Mouse (Mus musculus) intestine, embryonic 16.5 days (tissue): ENCODE results near the gene Sgsm3. TPM values are rescaled to one million over a fixed set of nuclear protein-coding genes. Genes with fewer than 3 reads are reported as not detected.

Experiments used
- ATAC-seq: fragments of 200-750 bp; cut with Nextera tagmentation; 2 replicates; pipeline ENCODE4 v1.8.0; 2017; ENCODE audit warnings: moderate TSS enrichment, moderate library complexity
- H3K27ac ChIP-seq: fragments of 300-500 bp; sonication (generic); 2 replicates; pipeline ENCODE4 v1.5.1; 2014; ENCODE audit warnings: mild to moderate bottlenecking, low read length
- H3K27me3 ChIP-seq: fragments of 300-500 bp; sonication (generic); replicated peaks from 2 replicates; pipeline ENCODE4 v1.6.1; 2014; ENCODE audit warnings: low read length, control low read depth, mixed read lengths; ENCODE audit not compliant: control insufficient read depth, insufficient read depth
- H3K36me3 ChIP-seq: fragments of 300-500 bp; sonication (generic); 2 replicates; pipeline ENCODE4 v1.6.1; 2014; ENCODE audit warnings: low read length, control low read depth; ENCODE audit not compliant: control insufficient read depth, insufficient read depth
- H3K4me1 ChIP-seq: fragments of 300-500 bp; sonication (generic); 2 replicates; pipeline ENCODE4 v1.6.1; 2014; ENCODE audit warnings: low read length, control low read depth, mixed read lengths; ENCODE audit not compliant: control insufficient read depth, insufficient read depth
- H3K4me2 ChIP-seq: fragments of 300-500 bp; sonication (generic); 2 replicates; pipeline ENCODE4 v1.6.1; 2014; ENCODE audit warnings: low read depth, low read length, control low read depth
- H3K4me3 ChIP-seq: fragments of 300-500 bp; sonication (generic); 2 replicates; pipeline ENCODE4 v1.5.1; 2014; ENCODE audit warnings: mild to moderate bottlenecking, low read length
- H3K9ac ChIP-seq: fragments of 300-500 bp; sonication (generic); 2 replicates; pipeline ENCODE4 v1.6.1; 2014; ENCODE audit warnings: low read depth, low read length
- H3K9me3 ChIP-seq: fragments of 300-500 bp; sonication (generic); 2 replicates; pipeline ENCODE4 v1.6.1; 2016; ENCODE audit warnings: low read length, control low read depth; ENCODE audit not compliant: control insufficient read depth
- WGBS: fragments of 180-500 bp; shearing (Covaris S2); extraction: QIAGEN DNeasy Blood & Tissue Kit; methylation state at CpG from one replicate; pipeline ENCODE4 v1.1.7; 2014; 5-methylcytosine and 5-hydroxymethylcytosine counted together
- polyA plus RNA-seq: library from polyadenylated mRNA; unstranded; fragments of >200 nt; fragmentation: Nextera tagmentation; extraction: Ambion mirVana; gene quantifications from 2 replicates; pipeline ENCODE4 v1.2.1, GENCODE M21; 2015

Gene Sgsm3
- polyA plus RNA-seq, 1 experiment from 2014 or later, result 33.9 TPM

DNA sequence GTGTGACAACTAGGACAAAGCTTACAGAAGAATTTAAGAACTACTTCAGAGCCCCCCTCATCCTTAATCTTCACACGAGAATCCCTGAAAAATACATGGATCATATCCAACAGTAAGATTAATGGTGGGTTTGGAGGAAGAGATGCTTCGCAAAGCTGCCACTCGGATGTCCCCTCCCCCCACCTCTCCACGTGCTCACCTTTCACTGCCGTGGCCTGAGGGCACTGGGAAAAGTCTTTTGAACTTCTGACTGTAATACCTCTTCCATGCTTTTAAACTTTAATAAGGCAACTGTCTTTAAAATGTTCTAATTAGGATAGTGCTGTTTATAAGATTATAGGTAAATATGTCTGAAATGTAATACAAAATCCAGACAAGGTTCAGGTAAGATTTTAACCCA is 3.3 kb upstream of the Sgsm3 start:
- 44% methylated on average over 5 of the region's 5 CpGs for WGBS
- no peaks in the 10 kb centered on the region for H3K27me3 ChIP-seq
- H3K4me2 ChIP-seq, result no peak overlapping the region
- H3K4me3 ChIP-seq, result no peak overlapping the region
- no peak overlapping the region for H3K27ac ChIP-seq
- H3K4me1 ChIP-seq, result peaks cover 5% of the 10 kb centered on the region; the same call in 1 of the 2 replicates
- no peak overlapping the region for H3K9ac ChIP-seq
- no peaks in the 10 kb centered on the region for H3K9me3 ChIP-seq
- ATAC-seq, result no peak
- H3K36me3 ChIP-seq, result no peaks in the 10 kb centered on the region

DNA sequence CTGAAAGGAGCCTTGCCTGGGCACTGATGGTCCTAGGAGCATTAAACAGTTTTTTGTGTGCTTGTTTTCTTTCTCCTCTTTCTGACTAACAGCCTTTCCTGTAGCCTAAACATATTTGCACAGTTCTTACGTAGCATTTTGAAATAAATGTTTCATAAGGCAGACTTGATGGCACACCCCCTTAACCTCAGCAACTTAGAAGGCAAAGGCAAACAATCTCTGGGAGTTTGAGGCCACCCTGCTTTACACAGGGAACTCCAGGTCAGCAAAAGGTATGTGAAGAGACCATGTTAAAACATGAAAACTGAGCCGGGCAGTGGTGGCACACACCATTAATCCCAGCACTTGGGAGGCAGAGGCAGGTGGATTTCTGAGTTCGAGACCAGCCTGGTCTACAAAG is 1.9 kb upstream of the Sgsm3 start:
- no peak for ATAC-seq
- WGBS, result 79% methylated on average over 3 of the region's 3 CpGs
- Histone ChIP-seq H3K4me3 (no peak overlapping the region), H3K36me3 (no peaks in the 10 kb centered on the region), H3K9ac (no peak overlapping the region), H3K4me2 (no peak overlapping the region), H3K27me3 (no peaks in the 10 kb centered on the region), H3K9me3 (no peaks in the 10 kb centered on the region), H3K27ac (no peak overlapping the region), H3K4me1 (peaks cover 5% of the 10 kb centered on the region; the same call in 1 of the 2 replicates)

DNA sequence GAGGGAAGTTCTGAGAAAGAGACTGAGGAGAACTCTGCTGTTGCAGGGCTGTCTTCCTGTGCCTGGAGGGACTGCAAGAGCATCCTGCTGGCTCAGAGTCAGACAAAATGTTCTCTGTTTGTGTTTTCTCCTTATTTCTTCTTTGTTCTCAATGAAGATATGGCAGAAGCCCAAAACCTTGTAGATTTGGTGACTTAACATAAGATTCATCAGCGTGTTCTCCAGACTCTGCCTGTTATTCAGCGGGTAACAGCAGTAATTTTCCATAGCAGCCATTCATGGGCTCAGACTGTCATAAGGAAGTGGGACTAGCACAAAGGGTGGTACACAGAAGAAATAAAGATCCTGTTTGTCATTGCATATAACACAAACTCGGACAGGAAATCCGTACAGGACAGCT is 2.0 kb downstream of the Sgsm3 start:
- Histone ChIP-seq H3K4me1 (peaks cover 5% of the 10 kb centered on the region; the same call in 1 of the 2 replicates), H3K4me3 (no peak overlapping the region), H3K27ac (no peak overlapping the region), H3K27me3 (no peaks in the 10 kb centered on the region), H3K4me2 (no peak overlapping the region), H3K36me3 (no peaks in the 10 kb centered on the region), H3K9ac (no peak overlapping the region), H3K9me3 (no peaks in the 10 kb centered on the region)
- 55% methylated on average over 4 of the region's 4 CpGs for WGBS
- ATAC-seq, result no peak

DNA sequence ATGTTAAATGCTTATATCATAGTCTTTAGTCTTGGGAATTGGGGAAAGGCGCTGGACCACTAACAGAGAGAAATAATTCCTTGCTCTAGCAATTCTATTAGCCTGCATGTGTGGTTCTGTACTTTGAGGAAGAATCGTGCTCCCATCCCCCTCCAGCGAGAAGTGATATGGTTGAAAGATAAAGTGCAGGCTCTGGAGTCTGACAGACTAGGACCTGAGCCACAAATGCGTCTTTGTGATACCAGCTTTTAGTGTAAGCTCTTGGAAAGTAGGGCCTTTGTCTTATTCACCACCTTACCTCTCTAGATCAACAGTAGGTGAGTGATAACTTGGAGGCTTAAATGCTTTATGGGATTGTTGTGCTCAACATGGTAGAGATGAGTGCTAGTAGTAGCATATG is 3.6 kb downstream of the Sgsm3 start:
- Histone ChIP-seq H3K9ac (no peak overlapping the region), H3K4me1 (peaks cover 5% of the 10 kb centered on the region; the same call in 1 of the 2 replicates), H3K27ac (no peak overlapping the region), H3K27me3 (no peaks in the 10 kb centered on the region), H3K4me3 (no peak overlapping the region), H3K9me3 (no peaks in the 10 kb centered on the region), H3K36me3 (no peaks in the 10 kb centered on the region), H3K4me2 (no peak overlapping the region)
- 80% methylated on average over 4 of the region's 4 CpGs for WGBS
- no peak for ATAC-seq

DNA sequence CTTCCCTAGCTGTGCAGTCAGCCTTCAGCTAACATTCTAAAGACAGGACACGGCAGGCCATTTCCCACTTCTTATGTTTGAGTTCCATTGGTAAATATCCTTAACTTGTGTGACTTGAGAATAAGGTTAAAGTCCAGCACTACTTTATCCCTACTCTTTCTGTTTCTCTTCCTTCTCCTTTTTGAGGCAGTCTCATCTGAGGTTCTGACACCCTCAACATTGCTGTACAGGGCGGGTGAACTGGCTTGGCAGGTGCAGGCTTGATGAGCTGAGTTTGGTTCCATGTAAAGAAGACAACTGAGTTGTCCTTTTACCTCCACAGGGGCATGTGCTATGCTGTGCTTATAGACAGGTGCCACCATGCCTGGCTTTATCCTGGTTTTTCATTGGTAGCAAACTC is 5.7 kb downstream of the Sgsm3 start:
- Histone ChIP-seq H3K9me3 (no peaks in the 10 kb centered on the region), H3K4me1 (peaks cover 5% of the 10 kb centered on the region; the same call in 1 of the 2 replicates), H3K4me2 (no peak overlapping the region), H3K9ac (no peak overlapping the region), H3K27ac (no peak overlapping the region), H3K4me3 (no peak overlapping the region), H3K36me3 (no peaks in the 10 kb centered on the region), H3K27me3 (no peaks in the 10 kb centered on the region)
- peak; percentile 42; the same call in 1 of the 2 replicates for ATAC-seq
- WGBS, result 58% methylated on average over 2 of the region's 2 CpGs

DNA sequence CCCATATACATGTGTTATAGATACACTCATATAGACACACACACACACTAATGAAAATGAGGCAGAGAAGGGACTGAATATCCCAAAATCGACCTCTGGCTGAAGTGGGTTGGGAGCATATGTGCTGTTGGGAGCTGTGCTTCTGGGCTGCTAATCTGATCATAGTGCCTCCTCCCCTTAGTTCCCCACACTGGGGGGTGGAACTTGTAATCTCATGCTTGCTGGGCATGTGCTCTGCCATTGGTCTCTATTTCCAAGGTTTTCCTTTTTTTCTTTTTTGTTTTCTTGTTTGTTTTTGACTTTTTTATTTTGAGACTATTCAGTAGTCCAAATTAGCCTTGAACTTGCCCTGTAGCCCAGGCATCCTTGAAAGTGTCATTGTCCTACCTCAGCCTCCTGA is 10.8 kb downstream of the Sgsm3 start:
- H3K4me1 ChIP-seq, result no peaks in the 10 kb centered on the region
- no peaks in the 10 kb centered on the region for H3K9me3 ChIP-seq
- no peak overlapping the region for H3K27ac ChIP-seq
- H3K9ac ChIP-seq, result no peak overlapping the region
- 69% methylated on average over 1 of the region's 1 CpGs for WGBS
- no peak overlapping the region for H3K4me3 ChIP-seq
- H3K4me2 ChIP-seq, result no peak overlapping the region
- ATAC-seq, result no peak
- H3K36me3 ChIP-seq, result no peaks in the 10 kb centered on the region
- H3K27me3 ChIP-seq, result no peaks in the 10 kb centered on the region

GRCm38 (mm10) chr15:80989712-80990111 is 12.1 kb downstream of the Sgsm3 start:
- H3K4me1 ChIP-seq, result no peaks in the 10 kb centered on the region
- H3K4me3 ChIP-seq, result no peak overlapping the region
- H3K9ac ChIP-seq, result no peak overlapping the region
- no peak overlapping the region for H3K27ac ChIP-seq
- no peaks in the 10 kb centered on the region for H3K27me3 ChIP-seq
- H3K9me3 ChIP-seq, result no peaks in the 10 kb centered on the region
- 52% methylated on average over 3 of the region's 3 CpGs for WGBS
- H3K4me2 ChIP-seq, result no peak overlapping the region
- peak; percentile 65 for ATAC-seq
- no peaks in the 10 kb centered on the region for H3K36me3 ChIP-seq

DNA sequence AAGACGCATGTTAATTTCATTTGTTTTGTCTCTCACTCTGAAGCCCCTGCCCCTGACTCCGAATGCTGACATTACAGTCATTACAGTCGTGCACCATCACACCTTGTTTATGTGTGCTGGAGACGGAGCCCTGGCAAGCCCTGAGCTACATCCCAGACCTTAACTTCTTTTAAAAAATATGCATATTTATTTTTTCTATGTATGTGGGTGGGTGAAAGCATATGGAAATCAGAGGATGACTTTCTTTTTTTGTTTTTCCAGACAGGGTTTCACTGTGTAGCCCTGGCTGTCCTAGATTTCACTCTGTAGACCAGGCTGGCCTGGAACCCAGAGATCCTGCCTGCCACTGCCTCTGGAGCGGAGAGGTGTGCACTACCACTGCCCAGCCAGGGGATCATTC is 17.4 kb downstream of the Sgsm3 start:
- WGBS, result 81% methylated on average over 5 of the region's 5 CpGs
- Histone ChIP-seq H3K27me3 (no peaks in the 10 kb centered on the region), H3K9me3 (no peaks in the 10 kb centered on the region), H3K4me1 (no peaks in the 10 kb centered on the region), H3K27ac (no peak overlapping the region), H3K4me2 (no peak overlapping the region), H3K9ac (no peak overlapping the region), H3K4me3 (no peak overlapping the region), H3K36me3 (no peaks in the 10 kb centered on the region)
- no peak for ATAC-seq

DNA sequence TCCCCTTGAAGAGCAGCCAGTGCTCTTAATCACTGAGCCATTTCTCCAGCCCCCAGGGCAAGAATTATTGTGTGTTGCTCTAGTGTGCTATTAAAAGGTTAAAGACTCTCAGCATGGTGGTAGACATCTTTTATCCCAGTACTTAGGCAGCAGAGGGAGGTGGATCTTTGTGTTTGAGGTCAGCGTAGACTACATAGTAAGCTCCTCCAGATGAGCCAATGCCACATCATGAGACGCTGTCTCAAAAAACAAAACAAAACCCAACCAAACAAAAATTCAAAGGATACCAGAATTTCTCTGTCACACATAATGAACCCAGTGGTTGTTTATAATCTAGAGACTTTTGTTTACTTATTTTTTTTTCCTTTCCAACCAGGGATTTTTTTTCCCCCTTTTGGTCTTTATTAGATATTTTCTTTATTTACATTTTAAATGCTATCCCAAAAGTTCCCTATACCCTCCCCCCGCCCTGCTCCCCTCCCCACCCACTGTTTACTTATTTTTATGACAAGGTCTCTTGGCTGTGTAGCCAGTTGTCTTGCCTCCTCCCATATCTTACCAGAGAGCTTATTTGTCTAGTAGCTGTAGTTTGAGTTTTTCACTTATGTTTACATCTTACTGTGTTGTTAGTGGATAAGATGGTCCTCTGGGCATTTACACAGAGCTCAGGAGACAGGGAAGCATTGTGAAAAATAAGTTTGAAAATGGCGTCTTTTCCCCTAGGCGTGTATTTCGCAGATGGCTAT is 18.7 kb downstream of the Sgsm3 start:
- no peak overlapping the region for H3K4me2 ChIP-seq
- 71% methylated on average over 6 of the region's 6 CpGs for WGBS
- no peaks in the 10 kb centered on the region for H3K9me3 ChIP-seq
- no peaks in the 10 kb centered on the region for H3K36me3 ChIP-seq
- peak overlapping the region; percentile 30; the same call in 1 of the 2 replicates for H3K27ac ChIP-seq
- no peak overlapping the region for H3K4me3 ChIP-seq
- H3K9ac ChIP-seq, result no peak overlapping the region
- no peak for ATAC-seq
- H3K4me1 ChIP-seq, result 0 out of 2 replicates have a peak, but pooled peaks cover 3% of the 10 kb centered on the region
- H3K27me3 ChIP-seq, result no peaks in the 10 kb centered on the region

GRCm38 (mm10) chr15:80997077-80997476 is 19.5 kb downstream of the Sgsm3 start:
- Histone ChIP-seq H3K9me3 (no peaks in the 10 kb centered on the region), H3K4me3 (no peak overlapping the region), H3K4me2 (no peak overlapping the region), H3K27ac (peak overlapping the region; percentile 30; the same call in 1 of the 2 replicates), H3K36me3 (no peaks in the 10 kb centered on the region), H3K4me1 (0 out of 2 replicates have a peak, but pooled peaks cover 3% of the 10 kb centered on the region), H3K9ac (no peak overlapping the region), H3K27me3 (no peaks in the 10 kb centered on the region)
- WGBS, result 28% methylated on average over 1 of the region's 1 CpGs
- ATAC-seq, result no peak
